Mouse (Mus musculus) heart, adult 2 months (tissue): Measurements from ENCODE around the gene Parva.

ENCODE experiments used
- EP300 ChIP-seq: fragments of 200-500 bp; IDR thresholded peaks from 2 replicates; pipeline ENCODE4 v1.6.1; 2011; ENCODE audit warnings: low read depth, low read length, control low read depth; ENCODE audit not compliant: insufficient read depth
- POLR2A ChIP-seq: fragments of 200-500 bp; IDR thresholded peaks from 2 replicates; pipeline ENCODE4 v1.6.1; 2011; ENCODE audit warnings: mild to moderate bottlenecking, low read depth, low read length, control low read depth; ENCODE audit not compliant: insufficient read depth

DNA sequence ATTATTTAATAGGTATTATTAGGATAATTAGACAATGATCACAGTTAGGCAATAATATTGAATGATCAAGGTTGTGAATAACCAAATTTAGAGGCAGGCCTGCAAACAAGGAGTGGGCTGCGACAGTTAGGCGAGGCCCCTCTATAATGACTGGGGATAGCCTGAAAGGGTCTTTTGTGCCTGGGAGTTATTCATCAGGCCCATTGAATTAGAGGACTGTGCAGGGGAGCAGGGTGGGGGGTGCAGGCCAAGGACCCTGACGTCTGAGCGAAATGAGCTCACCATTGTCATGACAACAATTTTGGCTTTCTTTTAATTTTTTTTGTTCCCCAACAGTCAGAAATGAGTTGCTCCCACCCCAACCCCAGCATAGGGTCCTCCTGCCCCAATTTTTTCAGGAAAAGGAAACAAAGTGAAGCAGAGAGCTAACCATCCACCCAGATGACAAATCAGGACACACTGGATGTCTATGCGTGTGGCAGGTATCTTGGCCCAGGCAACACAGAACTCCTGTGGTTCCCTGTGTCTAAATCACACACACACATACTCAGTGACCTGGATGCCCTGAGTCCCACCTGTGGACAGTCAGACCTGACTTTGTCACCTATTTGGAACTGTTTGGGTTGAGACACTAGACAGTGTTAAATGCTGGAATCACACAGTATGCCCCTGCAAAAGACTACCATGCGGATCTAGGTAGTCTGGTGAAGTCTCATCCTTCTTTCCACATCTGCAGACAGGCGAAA is 27.7 kb upstream of the Parva start:
- TF ChIP-seq POLR2A (no peak), EP300 (no peak)
